11 mouse cellular contexts compared by ENCODE assay signal in genomic region chr17:4640555-4640954, GRCm38 (mm10).
DNase-seq lines count a peak whose midpoint lies in the region; ATAC-seq and TF ChIP-seq lines count a peak whose summit lies in the region.
"Had no signal": no experiment of that assay in that cellular context is flagged by ENCODE, and none has a peak within 500 bp of the region (broad histone marks: within the 10 kb centered on the region; RNA-seq: fewer than 3 reads in every experiment).

No protein-coding gene starts in this region.

- intact Hi-C loops in gastrocnemius, postnatal 36 days (cut with DNase I) = no loop called here

- CTCF ChIA-PET in Patski (lab: Charles Lee) = interaction anchor here (0.9 kb wide), 1 partner anchor 9 kb away, joined by 3 read pairs; no protein-coding TSS in a partner anchor

- no peaks in the 10 kb centered on the region for H3K27me3 ChIP-seq in Patski
- H3K27me3 ChIP-seq: embryonic facial prominence, embryonic 12.5 days; megakaryocyte, embryonic 14.5 days had no signal

- ATAC-seq in cerebellum, adult (ENCODE audit: insufficient number of reproducible peaks, low FRiP score, low TSS enrichment) = no peak
- ATAC-seq in Patski = peak; percentile 61
- ATAC-seq: intestine, embryonic 16.5 days had no signal

- DNase-seq in cerebellum, postnatal 10 days = peak; percentile 10 to 28
- no peak for DNase-seq in Patski (ENCODE audit: low read depth, low spot score)
- DNase-seq in gastrocnemius, postnatal 36 days = peak; percentile 44 to 58
- peak; percentile 66 for DNase-seq in lung, postnatal 10 days
- no peak for DNase-seq in retina, embryonic 14.5 days (ENCODE audit: low spot score)
- no peak for DNase-seq in frontal cortex, postnatal 25 days (ENCODE audit: low spot score in 2 of 2)
- DNase-seq in left cerebral cortex, adult 8-10 months (ENCODE audit: low spot score in 2 of 2) = no peak

- in situ Hi-C loops in Patski (cut with MboI; ENCODE audit: low pct_unique_long_range_greater_than_20kb) = no loop called here

- POLR2A ChIA-PET in Patski (lab: Charles Lee) = interaction anchor here (0.7 to 1.3 kb wide), 8 partner anchors 10 to 529 kb away, joined by 3 to 8 read pairs (median 4); no protein-coding TSS in a partner anchor

- TF ChIP-seq CTCF in Patski (IDR thresholded peaks at IDR 0.05) = no peak

Comparison
In these comparisons a context has a peak if more than half of its experiments do, and no peak if none do; other contexts are left out.
1. DNase-seq: peak in cerebellum, postnatal 10 days (2 of 2), gastrocnemius, postnatal 36 days (2 of 2) and lung, postnatal 10 days (single experiment); none in Patski (single experiment), retina, embryonic 14.5 days (single experiment), frontal cortex, postnatal 25 days (0 of 2) and left cerebral cortex, adult 8-10 months (0 of 2).